Mouse (Mus musculus) frontal cortex, adult 2 months (tissue): ENCODE results near the gene Mllt1. TPM values are rescaled to one million over a fixed set of nuclear protein-coding genes. Genes with fewer than 3 reads are reported as not detected.
A peak's percentile ranks its signal among the peaks of the same experiment; 100 is the strongest.

ENCODE experiments used
- DNase-seq, 2 experiments: peaks; one replicate each; pipeline ENCODE4 v3.0.0; 2022; ENCODE audit warnings: low spot score in 1 of 2; ENCODE audit errors: extremely low spot score in 1 of 2
- polyA plus RNA-seq: library from polyadenylated mRNA; depleted of rRNA; stranded (reverse); fragments of >200 nt; gene quantifications from 2 replicates; pipeline ENCODE4 v1.2.3, GENCODE M21; 2012; rRNA removed

The Mllt1 gene
- 73.3 and 80.1 TPM in 2 replicates for polyA plus RNA-seq

- peak; percentile 95 to 99 for DNase-seq
These were observed at the start of gene Mllt1 for GRCm38 (mm10) chr17:56935363-56936131. Gene Mllt1, minus strand, starts transcription at chr17:56935415.

GRCm38 (mm10) chr17:56984886-56985285, 49.7 kb upstream of the Mllt1 start:
- DNase-seq: no peak

- no peak for DNase-seq
These were observed 46.8 kb upstream of the Mllt1 start, which contains the start of gene Acer1 for GRCm38 (mm10) chr17:56982013-56982412. Gene Acer1, minus strand, starts transcription at chr17:56982126.

GRCm38 (mm10) chr17:56981049-56981448, 45.8 kb upstream of the Mllt1 start:
- DNase-seq: no peak

- DNase-seq: no peak
These were observed 44.3 kb upstream of the Mllt1 start for GRCm38 (mm10) chr17:56979524-56979923.

- no peak for DNase-seq
These were observed 41.5 kb upstream of the Mllt1 start for GRCm38 (mm10) chr17:56976531-56977390.

GRCm38 (mm10) chr17:56975391-56975790, 40.2 kb upstream of the Mllt1 start:
- no peak for DNase-seq

- no peak for DNase-seq
These were observed 39.6 kb upstream of the Mllt1 start for GRCm38 (mm10) chr17:56974708-56975240.

- no peak for DNase-seq
These were observed 38.9 kb upstream of the Mllt1 start for GRCm38 (mm10) chr17:56973956-56974707.

- DNase-seq: no peak
These were observed 34.9 kb upstream of the Mllt1 start for GRCm38 (mm10) chr17:56970081-56970480.

- no peak for DNase-seq
These were observed 34.1 kb upstream of the Mllt1 start for GRCm38 (mm10) chr17:56969321-56969720.

GRCm38 (mm10) chr17:56963646-56964045, 28.4 kb upstream of the Mllt1 start:
- DNase-seq: no peak

GRCm38 (mm10) chr17:56962642-56963405, 27.6 kb upstream of the Mllt1 start:
- no peak for DNase-seq

GRCm38 (mm10) chr17:56961880-56962279, 26.7 kb upstream of the Mllt1 start:
- DNase-seq: no peak

GRCm38 (mm10) chr17:56958667-56959066, 23.5 kb upstream of the Mllt1 start:
- DNase-seq: no peak

GRCm38 (mm10) chr17:56957763-56958429, 22.7 kb upstream of the Mllt1 start:
- no peak for DNase-seq

- no peak for DNase-seq
These were observed 19.7 kb upstream of the Mllt1 start for GRCm38 (mm10) chr17:56954871-56955270.

- no peak for DNase-seq
These were observed 17.4 kb upstream of the Mllt1 start for GRCm38 (mm10) chr17:56952639-56953038.

- DNase-seq: peak in 1 of 2 experiments; percentile 68
These were observed 15.7 kb upstream of the Mllt1 start for GRCm38 (mm10) chr17:56950915-56951314.
